Mouse (Mus musculus) neural tube, embryonic 14.5 days (tissue): Measurements from ENCODE around the gene Tnxb. TPM values are rescaled to one million over a fixed set of nuclear protein-coding genes. Genes with fewer than 3 reads are reported as not detected.
"Not testable (repeated sequence)": the region's sequence is repeated elsewhere in the genome, so short reads cannot be mapped to it uniquely, and the experiment has no call there.

ENCODE experiments used
- ATAC-seq: fragments of 200-750 bp; cut with Nextera tagmentation; 2 replicates; pipeline ENCODE4 v1.8.0; 2017; ENCODE audit warnings: low read depth, mild to moderate bottlenecking, moderate TSS enrichment, moderate library complexity
- H3K27ac ChIP-seq: fragments of 300-500 bp; sonication (generic); 2 replicates; pipeline ENCODE4 v1.5.1; 2014; ENCODE audit warnings: low read depth, mild to moderate bottlenecking, control low read depth, low read length, moderate library complexity, mixed read lengths
- H3K27me3 ChIP-seq: fragments of 300-500 bp; sonication (generic); 2 replicates; pipeline ENCODE4 v1.6.1; 2014; ENCODE audit warnings: low read length; ENCODE audit not compliant: control insufficient read depth, insufficient read depth
- H3K36me3 ChIP-seq: fragments of 300-500 bp; sonication (generic); 2 replicates; pipeline ENCODE4 v1.6.1; 2014; ENCODE audit warnings: low read length, mixed read lengths; ENCODE audit not compliant: control insufficient read depth, insufficient read depth
- H3K4me1 ChIP-seq: fragments of 300-500 bp; sonication (generic); 2 replicates; pipeline ENCODE4 v1.6.1; 2014; ENCODE audit warnings: low read length; ENCODE audit not compliant: control insufficient read depth, insufficient read depth
- H3K4me2 ChIP-seq: fragments of 300-500 bp; sonication (generic); 2 replicates; pipeline ENCODE4 v1.6.1; 2014; ENCODE audit warnings: mild to moderate bottlenecking, low read depth, low read length, control low read depth
- H3K4me3 ChIP-seq: fragments of 300-500 bp; sonication (generic); 2 replicates; pipeline ENCODE4 v1.5.1; 2014; ENCODE audit warnings: low read depth, low read length, control low read depth, mixed read lengths
- H3K9ac ChIP-seq: fragments of 300-500 bp; sonication (generic); replicated peaks from 2 replicates; pipeline ENCODE4 v1.6.1; 2014; ENCODE audit warnings: low read depth, mild to moderate bottlenecking, control low read depth, low read length, mixed read lengths
- H3K9me3 ChIP-seq: fragments of 300-500 bp; sonication (generic); 2 replicates; pipeline ENCODE4 v1.6.1; 2016; ENCODE audit warnings: low read length; ENCODE audit not compliant: control insufficient read depth
- WGBS: fragments of 180-500 bp; shearing (Covaris S2); extraction: QIAGEN DNeasy Blood & Tissue Kit; methylation state at CpG from one replicate; pipeline ENCODE4 v1.1.7; 2014; 5-methylcytosine and 5-hydroxymethylcytosine counted together
- polyA plus RNA-seq: library from polyadenylated mRNA; unstranded; fragments of >200 nt; fragmentation: Nextera tagmentation; extraction: Ambion mirVana; gene quantifications from 2 replicates; pipeline ENCODE4 v1.2.1, GENCODE M21; 2014

The Tnxb gene
- polyA plus RNA-seq, 1 experiment from 2014 or later: 0.23 TPM

DNA sequence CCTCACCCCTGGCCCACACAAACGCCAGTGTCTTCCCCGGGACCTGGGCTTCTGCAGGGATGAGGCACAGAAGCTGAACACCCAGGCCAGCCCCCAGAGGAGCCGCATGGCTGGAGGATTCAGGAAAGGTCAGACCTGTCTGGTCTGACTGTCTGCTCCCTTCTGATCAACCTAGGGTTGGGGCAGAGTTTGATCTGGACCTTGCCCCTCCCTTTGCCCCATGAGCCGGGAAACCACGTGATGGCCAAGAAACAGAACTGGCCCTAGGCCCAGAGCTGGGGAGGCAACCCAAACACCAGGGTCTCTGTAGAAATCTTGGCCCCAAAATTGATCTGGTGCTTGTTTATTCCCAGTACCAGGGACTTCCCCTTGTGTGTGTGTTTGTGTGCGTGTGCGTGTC lies 73.4 kb downstream of the Tnxb start, which contains the start of gene C4b:
TSS of gene C4b (minus strand) at position 164 of the 400 bp plus-strand sequence.
- H3K4me2 ChIP-seq: no peak within 1 kb of the TSS
- H3K36me3 ChIP-seq: no peaks in the 10 kb centered on the region
- H3K9me3 ChIP-seq: no peaks in the 10 kb centered on the region
- H3K4me1 ChIP-seq: no peaks in the 10 kb centered on the region
- H3K9ac ChIP-seq: no peak within 1 kb of the TSS
- no peak for ATAC-seq
- H3K27ac ChIP-seq: no peak within 1 kb of the TSS
- no peaks in the 10 kb centered on the region for H3K27me3 ChIP-seq
- no peak within 1 kb of the TSS for H3K4me3 ChIP-seq
- WGBS: 96% methylated on average over 7 of the region's 7 CpGs

DNA sequence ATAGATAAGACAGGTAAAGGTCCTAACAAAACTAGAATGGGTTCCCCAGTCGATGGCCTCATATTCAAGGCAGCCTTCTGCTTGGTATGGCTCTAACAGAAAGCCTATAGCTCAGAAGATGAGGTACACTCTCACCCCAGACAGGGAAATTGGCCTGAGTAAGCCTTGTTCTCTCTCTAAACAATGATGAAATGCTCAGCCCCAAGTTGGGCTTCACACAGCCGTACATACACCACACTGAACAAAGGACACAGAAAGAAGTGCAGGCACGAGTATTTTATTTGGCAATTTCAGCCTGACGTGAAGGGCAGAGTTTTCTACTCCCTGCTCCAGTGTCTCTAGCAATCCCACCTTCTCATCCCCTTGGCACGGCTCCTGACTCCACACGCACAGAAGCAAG lies 73.9 kb downstream of the Tnxb start:
- no peak overlapping the region for H3K4me3 ChIP-seq
- H3K27ac ChIP-seq: no peak overlapping the region
- 83% methylated on average over 6 of the region's 6 CpGs for WGBS
- no peaks in the 10 kb centered on the region for H3K36me3 ChIP-seq
- H3K9me3 ChIP-seq: no peaks in the 10 kb centered on the region
- no peaks in the 10 kb centered on the region for H3K27me3 ChIP-seq
- no peak overlapping the region for H3K4me2 ChIP-seq
- H3K4me1 ChIP-seq: no peaks in the 10 kb centered on the region
- H3K9ac ChIP-seq: no peak overlapping the region
- no peak for ATAC-seq

- WGBS: 92% methylated on average over 5 of the region's 6 CpGs
- ATAC-seq, H3K9me3 ChIP-seq, H3K27ac ChIP-seq, H3K4me2 ChIP-seq, H3K4me3 ChIP-seq, H3K4me1 ChIP-seq, H3K27me3 ChIP-seq, H3K36me3 ChIP-seq, H3K9ac ChIP-seq: not testable (repeated sequence)
Measured at GRCm38 (mm10) chr17:34744611-34745010, 74.3 kb downstream of the Tnxb start.

DNA sequence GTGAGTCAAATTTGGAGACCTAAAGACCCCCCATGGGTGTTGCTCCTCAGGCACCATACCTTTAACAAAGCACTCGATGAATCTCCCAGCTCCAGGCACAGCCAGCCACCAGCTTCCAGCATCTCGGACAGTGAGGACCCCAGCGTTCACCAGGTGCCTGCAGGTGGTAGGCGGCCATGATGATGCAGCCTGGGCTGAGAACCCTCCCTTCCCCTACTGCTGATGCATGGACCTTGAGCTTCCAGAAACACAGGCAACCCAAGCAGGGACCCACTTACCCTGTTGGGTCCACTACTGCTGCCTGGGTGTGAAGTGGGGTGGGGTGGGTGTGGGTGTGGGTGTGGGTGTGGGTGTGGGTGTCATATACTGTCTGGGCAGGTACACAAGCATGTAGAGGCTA lies 74.8 kb downstream of the Tnxb start:
- H3K9me3 ChIP-seq, H3K4me1 ChIP-seq, H3K36me3 ChIP-seq, H3K27me3 ChIP-seq, H3K27ac ChIP-seq, H3K9ac ChIP-seq, ATAC-seq, H3K4me2 ChIP-seq, H3K4me3 ChIP-seq: not testable (repeated sequence)
- 90% methylated on average over 4 of the region's 4 CpGs for WGBS

DNA sequence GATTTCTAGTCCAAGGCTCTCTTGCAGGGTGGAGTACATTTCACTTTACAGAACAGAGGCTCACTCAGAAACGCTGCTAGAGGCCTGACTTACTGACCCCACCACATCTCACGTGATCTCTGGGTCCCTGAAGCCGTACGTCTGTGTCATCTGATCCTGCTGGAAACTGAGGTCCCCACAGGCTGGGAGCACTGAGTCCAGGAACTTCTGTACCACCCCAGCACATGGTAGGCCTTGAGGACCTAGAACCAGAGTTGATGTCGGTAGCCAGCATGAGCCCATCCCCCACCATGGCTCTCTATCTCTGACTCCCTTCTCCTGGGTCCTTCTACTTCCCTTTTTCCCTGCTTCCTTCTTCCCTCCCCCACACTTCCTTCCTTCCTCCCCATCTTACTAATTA lies 76.2 kb downstream of the Tnxb start:
- Histone ChIP-seq H3K4me2 (no peak overlapping the region), H3K27me3 (no peaks in the 10 kb centered on the region), H3K27ac (no peak overlapping the region), H3K4me3 (no peak overlapping the region), H3K9ac (no peak overlapping the region), H3K36me3 (no peaks in the 10 kb centered on the region), H3K4me1 (no peaks in the 10 kb centered on the region), H3K9me3 (no peaks in the 10 kb centered on the region)
- ATAC-seq: no peak
- 77% methylated on average over 5 of the region's 5 CpGs for WGBS

DNA sequence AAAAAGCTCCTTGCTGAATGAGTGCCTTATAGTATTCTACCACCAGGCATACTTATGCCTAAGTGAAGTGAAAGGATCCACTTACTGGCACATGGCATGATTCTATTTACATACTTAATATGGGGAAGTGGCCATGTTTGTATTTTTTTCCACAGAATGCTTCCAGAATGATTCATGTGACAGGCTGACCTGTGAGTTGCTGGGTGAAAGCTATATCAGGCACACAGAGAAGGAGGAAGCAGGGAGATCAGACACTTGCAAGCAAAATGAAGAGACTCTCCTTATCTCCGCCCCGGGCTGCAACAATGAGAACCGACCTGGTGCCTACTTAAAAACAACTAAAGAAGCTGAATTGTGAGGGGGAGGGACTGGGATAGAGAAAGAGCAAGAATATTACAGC lies 91.1 kb downstream of the Tnxb start:
- Histone ChIP-seq H3K4me2 (no peak overlapping the region), H3K27ac (no peak overlapping the region), H3K9me3 (no peaks in the 10 kb centered on the region), H3K4me1 (no peaks in the 10 kb centered on the region), H3K27me3 (no peaks in the 10 kb centered on the region), H3K36me3 (no peaks in the 10 kb centered on the region), H3K9ac (no peak overlapping the region), H3K4me3 (no peak overlapping the region)
- 78% methylated on average over 3 of the region's 3 CpGs for WGBS
- ATAC-seq: no peak

Other genes with a start within 250 kb of the Tnxb start
- gene Btnl4, start 193.2 kb upstream of the Tnxb start, polyA plus RNA-seq: not detected in 2 replicates
- gene Btnl6, start 153.2 kb upstream of the Tnxb start, polyA plus RNA-seq: not detected in 2 replicates
- 7.0 and 10.1 TPM in 2 replicates for gene Notch4, start 106.3 kb upstream of the Tnxb start, polyA plus RNA-seq
- gene Gpsm3, start 80.7 kb upstream of the Tnxb start, polyA plus RNA-seq: 1.4 and 3.7 TPM in 2 replicates
- 7.7 and 8.2 TPM in 2 replicates for gene Pbx2, start 79.3 kb upstream of the Tnxb start, polyA plus RNA-seq
- 1.2 and 1.4 TPM in 2 replicates for gene Ager, start 72.7 kb upstream of the Tnxb start, polyA plus RNA-seq
- gene Rnf5, start 66.8 kb upstream of the Tnxb start, polyA plus RNA-seq: 213 and 221 TPM in 2 replicates
- gene Agpat1, start 66.3 kb upstream of the Tnxb start, polyA plus RNA-seq: 103 and 108 TPM in 2 replicates
- gene Egfl8, start 54.6 kb upstream of the Tnxb start, polyA plus RNA-seq: 6.0 and 18.2 TPM in 2 replicates
- 21.9 and 25.4 TPM in 2 replicates for gene Ppt2, start 42.0 kb upstream of the Tnxb start, polyA plus RNA-seq
- 6.7 and 9.3 TPM in 2 replicates for gene Prrt1, start 41.0 kb upstream of the Tnxb start, polyA plus RNA-seq
- gene Fkbpl, start 25.8 kb upstream of the Tnxb start, polyA plus RNA-seq: 11.5 and 14.8 TPM in 2 replicates
- gene Atf6b, start 23.4 kb upstream of the Tnxb start, polyA plus RNA-seq: 71.8 and 92.5 TPM in 2 replicates
- gene C4b, start 73.3 kb downstream of the Tnxb start, polyA plus RNA-seq: not detected in 2 replicates
- not detected in 2 replicates for gene Cyp21a1, start 134.0 kb downstream of the Tnxb start, polyA plus RNA-seq
- 30.5 and 37.7 TPM in 2 replicates for gene Stk19, start 166.4 kb downstream of the Tnxb start, polyA plus RNA-seq
- 59.4 and 67.7 TPM in 2 replicates for gene Dxo, start 166.5 kb downstream of the Tnxb start, polyA plus RNA-seq
- gene Skiv2l, start 179.7 kb downstream of the Tnxb start, polyA plus RNA-seq: 46.2 and 57.7 TPM in 2 replicates
- gene Nelfe, start 179.9 kb downstream of the Tnxb start, polyA plus RNA-seq: 78.3 and 78.9 TPM in 2 replicates
- 1.3 and 2.0 TPM in 2 replicates for gene Cfb, start 192.0 kb downstream of the Tnxb start, polyA plus RNA-seq
- gene Zbtb12, start 208.9 kb downstream of the Tnxb start, polyA plus RNA-seq: 2.2 and 2.3 TPM in 2 replicates
- gene Gm20547, start 211.5 kb downstream of the Tnxb start, polyA plus RNA-seq: not detected in 2 replicates
- gene C2, start 227.7 kb downstream of the Tnxb start, polyA plus RNA-seq: 1.5 and 2.1 TPM in 2 replicates
- 78.1 and 86.8 TPM in 2 replicates for gene Ehmt2, start 227.9 kb downstream of the Tnxb start, polyA plus RNA-seq
- not detected in 2 replicates for gene Slc44a4, start 243.9 kb downstream of the Tnxb start, polyA plus RNA-seq